28 mouse cellular contexts compared by ENCODE assay signal in genomic region chr11:119381631-119382337, GRCm38 (mm10). TPM values are rescaled to one million over a fixed set of nuclear protein-coding genes. Genes with fewer than 3 reads are reported as not detected.
DNase-seq lines count a peak whose midpoint lies in the region; ATAC-seq and TF ChIP-seq lines count a peak whose summit lies in the region.
"Had no signal": no experiment of that assay in that cellular context is flagged by ENCODE, and none has a peak within 500 bp of the region (broad histone marks: within the 10 kb centered on the region; RNA-seq: fewer than 3 reads in every experiment).

No protein-coding gene starts in this region.

- H3K4me3 ChIP-seq in heart, embryonic 11.5 days (ENCODE audit: low read depth, low read length), result no peak overlapping the region
- H3K4me3 ChIP-seq in heart, postnatal 0 days (ENCODE audit: low read depth, low read length), result no peak overlapping the region
- H3K4me3 ChIP-seq in ES-Bruce4 (ENCODE audit: low read depth, low read length), result no peak overlapping the region
- H3K4me3 ChIP-seq: embryonic facial prominence, embryonic 13.5 days; erythroblast, embryonic 14.5 days; forebrain, embryonic 13.5 days; gastrocnemius, adult 2 months; hindbrain, embryonic 13.5 days; limb, embryonic 13.5 days; liver, embryonic 12.5 days; midbrain, embryonic 15.5 days; neural tube, embryonic 12.5 days; stomach, embryonic 15.5 days had no signal

- 0 out of 2 replicates have a peak, but pooled peaks have one; percentile 19 for ATAC-seq in heart, embryonic 11.5 days (replicated peaks; ENCODE audit: insufficient number of reproducible peaks, low FRiP score, low TSS enrichment)
- ATAC-seq in heart, postnatal 0 days (ENCODE audit: insufficient read depth, low read depth), result peak; percentile 55; the same call in 1 of the 2 replicates
- ATAC-seq: CD4-positive, CD25-positive, alpha-beta regulatory T cell, adult 4 months; forebrain, embryonic 13.5 days; liver, embryonic 12.5 days; midbrain, embryonic 15.5 days had no signal

- H3K27ac ChIP-seq in heart, embryonic 11.5 days (ENCODE audit: low read depth, low read length), result peak overlapping the region; percentile 66
- peak overlapping the region; percentile 22; the same call in 1 of the 2 replicates for H3K27ac ChIP-seq in heart, postnatal 0 days (ENCODE audit: low read depth)
- peak overlapping the region; percentile 66 for H3K27ac ChIP-seq in ES-Bruce4 (ENCODE audit: insufficient read depth, low read length)
- H3K27ac ChIP-seq: embryonic facial prominence, embryonic 13.5 days; forebrain, embryonic 13.5 days; gastrocnemius, adult 2 months; hindbrain, embryonic 13.5 days; limb, embryonic 13.5 days; liver, embryonic 12.5 days; midbrain, embryonic 15.5 days; neural tube, embryonic 12.5 days; stomach, embryonic 15.5 days had no signal

- 39% methylated on average over 9 of the region's 9 CpGs for WGBS in heart, embryonic 11.5 days (ENCODE audit: insufficient replicate concordance)
- WGBS in heart, postnatal 0 days, result 33% methylated on average over 9 of the region's 9 CpGs

- TF ChIP-seq CTCF in heart, postnatal 0 days (IDR thresholded peaks at IDR 0.05; ENCODE audit: low read depth), result no peak
- no peak for TF ChIP-seq CTCF in ES-Bruce4 (IDR thresholded peaks at IDR 0.05; ENCODE audit: low read depth, low read length)

- peak overlapping the region; percentile 54; the same call in 1 of the 2 replicates for H3K9ac ChIP-seq in heart, embryonic 11.5 days (ENCODE audit: low read depth, low read length)
- H3K9ac ChIP-seq in heart, postnatal 0 days (replicated peaks; ENCODE audit: low read depth, low read length), result no peak overlapping the region
- H3K9ac ChIP-seq in ES-Bruce4 (ENCODE audit: low read depth, poor library complexity, severe bottlenecking), result no peak overlapping the region
- H3K9ac ChIP-seq: embryonic facial prominence, embryonic 13.5 days; forebrain, embryonic 13.5 days; hindbrain, embryonic 13.5 days; limb, embryonic 13.5 days; liver, embryonic 12.5 days; midbrain, embryonic 15.5 days; neural tube, embryonic 12.5 days; stomach, embryonic 15.5 days had no signal

- H3K36me3 ChIP-seq in heart, embryonic 11.5 days (ENCODE audit: control insufficient read depth, insufficient read depth, low read length), result peaks cover 11% of the 10 kb centered on the region
- peaks cover 22% of the 10 kb centered on the region for H3K36me3 ChIP-seq in heart, postnatal 0 days (replicated peaks; ENCODE audit: control insufficient read depth, insufficient read depth, low read length)
- H3K36me3 ChIP-seq in ES-Bruce4 (ENCODE audit: control insufficient read depth, insufficient read depth, low read length, poor library complexity, severe bottlenecking), result no peaks in the 10 kb centered on the region
- H3K36me3 ChIP-seq: midbrain, embryonic 15.5 days had no signal

- H3K4me2 ChIP-seq in heart, embryonic 11.5 days, result peak overlapping the region; percentile 8; the same call in 1 of the 2 replicates
- no peak overlapping the region for H3K4me2 ChIP-seq in heart, postnatal 0 days (ENCODE audit: low read depth, low read length)
- H3K4me2 ChIP-seq: embryonic facial prominence, embryonic 13.5 days; forebrain, embryonic 13.5 days; hindbrain, embryonic 13.5 days; limb, embryonic 13.5 days; liver, embryonic 12.5 days; midbrain, embryonic 15.5 days; neural tube, embryonic 12.5 days; stomach, embryonic 15.5 days had no signal

- DNase-seq in heart, postnatal 4 days, result no peak
- no peak for DNase-seq in heart, postnatal 0 days (ENCODE audit: low spot score)
- DNase-seq in heart, adult 18-20 months, result no peak
- DNase-seq in ZHBTc4 (ENCODE audit: low read depth, low spot score), result peak; percentile 95
- DNase-seq in gastrocnemius, postnatal 4 days (ENCODE audit: low spot score in 2 of 2), result no peak
- DNase-seq: cerebellum, adult 2 months; cerebellum, postnatal 25 days; embryo, embryonic 11 days; gastrocnemius, adult 2 months; kidney, adult 11 months; kidney, postnatal 4 days; lung, adult 18-20 months; lung, postnatal 14 days; thymus, adult 2 months; thymus, postnatal 4 days had no signal

- H3K27me3 ChIP-seq in heart, embryonic 11.5 days (ENCODE audit: control insufficient read depth, insufficient read depth, low read length), result no peaks in the 10 kb centered on the region
- no peaks in the 10 kb centered on the region for H3K27me3 ChIP-seq in heart, postnatal 0 days (ENCODE audit: control insufficient read depth, insufficient read depth, low read length)
- no peaks in the 10 kb centered on the region for H3K27me3 ChIP-seq in ES-Bruce4 (ENCODE audit: control insufficient read depth, insufficient read depth, low read length, poor library complexity, severe bottlenecking)
- H3K27me3 ChIP-seq: embryonic facial prominence, embryonic 13.5 days; forebrain, embryonic 13.5 days; hindbrain, embryonic 13.5 days; limb, embryonic 13.5 days; liver, embryonic 12.5 days; midbrain, embryonic 15.5 days; neural tube, embryonic 12.5 days; stomach, embryonic 15.5 days had no signal

- no peaks in the 10 kb centered on the region for H3K9me3 ChIP-seq in heart, embryonic 11.5 days (replicated peaks; ENCODE audit: control insufficient read depth, low read length)
- no peaks in the 10 kb centered on the region for H3K9me3 ChIP-seq in heart, postnatal 0 days (replicated peaks; ENCODE audit: control insufficient read depth, low read length)
- no peaks in the 10 kb centered on the region for H3K9me3 ChIP-seq in ES-Bruce4 (replicated peaks; ENCODE audit: control insufficient read depth, insufficient read depth, low read length, poor library complexity, severe bottlenecking)
- H3K9me3 ChIP-seq: embryonic facial prominence, embryonic 13.5 days; forebrain, embryonic 13.5 days; hindbrain, embryonic 13.5 days; limb, embryonic 13.5 days; liver, embryonic 12.5 days; midbrain, embryonic 15.5 days; neural tube, embryonic 12.5 days; stomach, embryonic 15.5 days had no signal

- peaks cover 15% of the 10 kb centered on the region for H3K4me1 ChIP-seq in heart, embryonic 11.5 days (ENCODE audit: control insufficient read depth, insufficient read depth, low read length)
- H3K4me1 ChIP-seq in heart, postnatal 0 days (ENCODE audit: control insufficient read depth, insufficient read depth), result no peaks in the 10 kb centered on the region
- no peaks in the 10 kb centered on the region for H3K4me1 ChIP-seq in ES-Bruce4 (ENCODE audit: control insufficient read depth, insufficient read depth, low read length)
- H3K4me1 ChIP-seq: embryonic facial prominence, embryonic 13.5 days; forebrain, embryonic 13.5 days; hindbrain, embryonic 13.5 days; limb, embryonic 13.5 days; midbrain, embryonic 15.5 days; neural tube, embryonic 12.5 days; stomach, embryonic 15.5 days had no signal

- no peak for TF ChIP-seq EP300 in heart, postnatal 0 days (IDR thresholded peaks at IDR 0.05; ENCODE audit: low read depth)
- TF ChIP-seq EP300 in ES-Bruce4 (IDR thresholded peaks at IDR 0.05; ENCODE audit: insufficient read depth, low read depth, low read length), result peak; percentile 89

- no peak for TF ChIP-seq POLR2A in ES-Bruce4 (IDR thresholded peaks at IDR 0.05; ENCODE audit: insufficient read depth, low read length)

RNA-seq across cellular contexts. Expression of gene Rnf213, which starts 11.1 kb away (rescaled TPM):
- polyA plus RNA-seq in heart, embryonic 11.5 days (2014; fragmentation: Nextera tagmentation; extraction: Ambion mirVana), result 10.4 and 11.0 TPM in 2 replicates
- 10 to 100 TPM; 17.2 to 19.7 TPM for total RNA-seq in heart, postnatal 4 days (2021)
- total RNA-seq in heart, postnatal 0 days (2014; rRNA removed; ENCODE audit: low replicate concordance), result 36.7 and 45.4 TPM in 2 replicates
- 3.4 and 4.5 TPM in 2 replicates for polyA plus RNA-seq in heart, postnatal 0 days (2015; fragmentation: Nextera tagmentation; extraction: Ambion mirVana)
- 10 to 100 TPM; 14.6 to 15.2 TPM for total RNA-seq in heart, adult 18-20 months (2021)
- polyA plus RNA-seq in ES-Bruce4 (2011; ENCODE audit: insufficient read depth, insufficient read length, low read depth, missing spikeins), result 22.4 and 23.9 TPM in 2 replicates
- 10 to 100 TPM in 1 of 2 experiments, 1 to 10 TPM in 1; 9.2 to 10.9 TPM for total RNA-seq in gastrocnemius, postnatal 4 days (2021)

RNA-seq across cellular contexts. Expression of gene Slc26a11, which starts 26.4 kb away (rescaled TPM):
- polyA plus RNA-seq in heart, embryonic 11.5 days (2014; fragmentation: Nextera tagmentation; extraction: Ambion mirVana), result 9.4 and 10.2 TPM in 2 replicates
- total RNA-seq in heart, postnatal 4 days (2021), result 1 to 10 TPM; 3.0 to 3.9 TPM
- 4.0 and 4.4 TPM in 2 replicates for total RNA-seq in heart, postnatal 0 days (2014; rRNA removed; ENCODE audit: low replicate concordance)
- 5.2 and 7.0 TPM in 2 replicates for polyA plus RNA-seq in heart, postnatal 0 days (2015; fragmentation: Nextera tagmentation; extraction: Ambion mirVana)
- 1 to 10 TPM; 3.1 TPM for total RNA-seq in heart, adult 18-20 months (2021)
- 9.2 and 10.0 TPM in 2 replicates for polyA plus RNA-seq in ES-Bruce4 (2011; ENCODE audit: insufficient read depth, insufficient read length, low read depth, missing spikeins)
- 1 to 10 TPM; 5.3 TPM for total RNA-seq in gastrocnemius, postnatal 4 days (2021)
- total RNA-seq: MEL had no signal
- polyA plus RNA-seq: erythroblast, embryonic 14.5 days had no signal

RNA-seq across cellular contexts. Expression of gene Sgsh, which starts 26.4 kb away (rescaled TPM):
- polyA plus RNA-seq in heart, embryonic 11.5 days (2014; fragmentation: Nextera tagmentation; extraction: Ambion mirVana), result 6.1 and 6.5 TPM in 2 replicates
- 1 to 10 TPM; 7.0 to 7.7 TPM for total RNA-seq in heart, postnatal 4 days (2021)
- total RNA-seq in heart, postnatal 0 days (2014; rRNA removed; ENCODE audit: low replicate concordance), result 3.1 and 14.8 TPM in 2 replicates
- 4.7 and 6.5 TPM in 2 replicates for polyA plus RNA-seq in heart, postnatal 0 days (2015; fragmentation: Nextera tagmentation; extraction: Ambion mirVana)
- 1 to 10 TPM; 4.8 to 5.6 TPM for total RNA-seq in heart, adult 18-20 months (2021)
- 3.3 and 4.0 TPM in 2 replicates for polyA plus RNA-seq in ES-Bruce4 (2011; ENCODE audit: insufficient read depth, insufficient read length, low read depth, missing spikeins)
- 1 to 10 TPM; 5.9 to 6.5 TPM for total RNA-seq in gastrocnemius, postnatal 4 days (2021)
